In genomic region chr10:119705348-119705747, GRCm38 (mm10) we compare ENCODE assay signal across 11 mouse cellular contexts.
A peak's percentile ranks its signal among the peaks of the same experiment; 100 is the strongest.
DNase-seq lines count a peak whose midpoint lies in the region; ATAC-seq lines count a peak whose summit lies in the region.
"Had no signal": no experiment of that assay in that cellular context is flagged by ENCODE, and none has a peak within 500 bp of the region (broad histone marks: within the 10 kb centered on the region; RNA-seq: fewer than 3 reads in every experiment).

No protein-coding gene starts in this region.

- H3K4me3 ChIP-seq in hindbrain, embryonic 11.5 days (ENCODE audit: low read depth, low read length): no peak overlapping the region
- H3K4me3 ChIP-seq in hindbrain, embryonic 12.5 days: no peak overlapping the region
- no peak overlapping the region for H3K4me3 ChIP-seq in midbrain, embryonic 13.5 days (replicated peaks)
- H3K4me3 ChIP-seq: heart, embryonic 13.5 days had no signal

- H3K4me1 ChIP-seq in hindbrain, embryonic 11.5 days (replicated peaks; ENCODE audit: control insufficient read depth, insufficient read depth, low read length): no peaks in the 10 kb centered on the region
- H3K4me1 ChIP-seq in hindbrain, embryonic 12.5 days: no peaks in the 10 kb centered on the region
- H3K4me1 ChIP-seq in midbrain, embryonic 13.5 days (replicated peaks): no peaks in the 10 kb centered on the region
- H3K4me1 ChIP-seq: heart, embryonic 13.5 days had no signal

- no peak for ATAC-seq in hindbrain, embryonic 11.5 days (ENCODE audit: low FRiP score)
- no peak for ATAC-seq in hindbrain, embryonic 12.5 days (ENCODE audit: low FRiP score)
- no peak for ATAC-seq in midbrain, embryonic 13.5 days

- no peaks in the 10 kb centered on the region for H3K27me3 ChIP-seq in hindbrain, embryonic 11.5 days (ENCODE audit: control insufficient read depth, insufficient read depth, low read length)
- H3K27me3 ChIP-seq in hindbrain, embryonic 12.5 days: no peaks in the 10 kb centered on the region
- H3K27me3 ChIP-seq in midbrain, embryonic 13.5 days: no peaks in the 10 kb centered on the region
- H3K27me3 ChIP-seq: heart, embryonic 13.5 days had no signal

- no peak overlapping the region for H3K9ac ChIP-seq in hindbrain, embryonic 11.5 days (ENCODE audit: low read depth, low read length)
- H3K9ac ChIP-seq in hindbrain, embryonic 12.5 days: no peak overlapping the region
- H3K9ac ChIP-seq in midbrain, embryonic 13.5 days (replicated peaks): no peak overlapping the region
- H3K9ac ChIP-seq: heart, embryonic 13.5 days had no signal

- 64% methylated on average over 4 of the region's 4 CpGs for WGBS in hindbrain, embryonic 11.5 days
- 62% methylated on average over 4 of the region's 4 CpGs for WGBS in hindbrain, embryonic 12.5 days
- 75% methylated on average over 4 of the region's 4 CpGs for WGBS in midbrain, embryonic 13.5 days

- no peak overlapping the region for H3K27ac ChIP-seq in hindbrain, embryonic 11.5 days (ENCODE audit: low read depth, low read length)
- no peak overlapping the region for H3K27ac ChIP-seq in hindbrain, embryonic 12.5 days
- H3K27ac ChIP-seq in midbrain, embryonic 13.5 days: no peak overlapping the region
- H3K27ac ChIP-seq: heart, embryonic 13.5 days had no signal

- DNase-seq in hindbrain, embryonic 11.5 days (ENCODE audit: low spot score): peak; percentile 62
- peak; percentile 16 for DNase-seq in 3134 (ENCODE audit: extremely low read depth, insufficient read length, low spot score)
- DNase-seq in MEL-GATA-1-ER (ENCODE audit: extremely low read depth, low read depth): peak; percentile 0
- peak; percentile 6 for DNase-seq in induced T-regulatory cell, adult 2 months (ENCODE audit: low read depth)
- no peak for DNase-seq in left cerebral cortex, postnatal 25 days (ENCODE audit: low spot score in 2 of 2)
- DNase-seq in left cerebral cortex, postnatal 4 days: no peak
- DNase-seq: cerebellum, adult 11 months; thymus, adult 18-20 months had no signal

- no peak overlapping the region for H3K4me2 ChIP-seq in hindbrain, embryonic 11.5 days (replicated peaks; ENCODE audit: low read depth, low read length)
- no peak overlapping the region for H3K4me2 ChIP-seq in hindbrain, embryonic 12.5 days (replicated peaks)
- H3K4me2 ChIP-seq in midbrain, embryonic 13.5 days (replicated peaks): no peak overlapping the region
- H3K4me2 ChIP-seq: heart, embryonic 13.5 days had no signal

- H3K9me3 ChIP-seq in hindbrain, embryonic 11.5 days (ENCODE audit: control insufficient read depth, low read length): no peaks in the 10 kb centered on the region
- no peaks in the 10 kb centered on the region for H3K9me3 ChIP-seq in hindbrain, embryonic 12.5 days (replicated peaks)
- no peaks in the 10 kb centered on the region for H3K9me3 ChIP-seq in midbrain, embryonic 13.5 days
- H3K9me3 ChIP-seq: heart, embryonic 13.5 days had no signal

- H3K36me3 ChIP-seq in hindbrain, embryonic 11.5 days (ENCODE audit: control insufficient read depth, insufficient read depth, low read length): no peaks in the 10 kb centered on the region
- H3K36me3 ChIP-seq in hindbrain, embryonic 12.5 days: no peaks in the 10 kb centered on the region
- H3K36me3 ChIP-seq in midbrain, embryonic 13.5 days: no peaks in the 10 kb centered on the region
- H3K36me3 ChIP-seq: heart, embryonic 13.5 days had no signal

- intact Hi-C loops in left cerebral cortex, postnatal 25 days (cut with DNase I): no loop called here
- intact Hi-C loops in left cerebral cortex, postnatal 4 days (cut with DNase I): no loop called here

Comparison
In these comparisons a context has a peak if more than half of its experiments do, and no peak if none do; other contexts are left out.
1. DNase-seq: peak in hindbrain, embryonic 11.5 days (single experiment), 3134 (single experiment), MEL-GATA-1-ER (single experiment) and induced T-regulatory cell, adult 2 months (single experiment); none in left cerebral cortex, postnatal 25 days (0 of 2) and left cerebral cortex, postnatal 4 days (single experiment).